Mouse (Mus musculus) mesoderm, embryonic 11.5 days (tissue): ENCODE results near the gene Acvrl1.

Experiments used
- DNase-seq: peaks from one replicate; pipeline ENCODE4 v3.0.0-alpha.2; 2012; ENCODE audit warnings: low read depth, low spot score

The Acvrl1 gene

GRCm38 (mm10) chr15:101142672-101143071 lies 14.3 kb downstream of the Acvrl1 start:
- no peak for DNase-seq

- no peak for DNase-seq
Observed at GRCm38 (mm10) chr15:101143494-101143893, 15.2 kb downstream of the Acvrl1 start.

GRCm38 (mm10) chr15:101144176-101144575 lies 15.9 kb downstream of the Acvrl1 start:
- DNase-seq = no peak

GRCm38 (mm10) chr15:101144779-101145178 lies 16.5 kb downstream of the Acvrl1 start:
- no peak for DNase-seq

GRCm38 (mm10) chr15:101145424-101146099 lies 17.2 kb downstream of the Acvrl1 start:
- DNase-seq = peak; percentile 95

- DNase-seq = no peak
Observed at GRCm38 (mm10) chr15:101146100-101146965, 18.0 kb downstream of the Acvrl1 start.

GRCm38 (mm10) chr15:101147115-101147909 lies 19.0 kb downstream of the Acvrl1 start:
- no peak for DNase-seq

- DNase-seq = no peak
Observed at GRCm38 (mm10) chr15:101147910-101148273, 19.6 kb downstream of the Acvrl1 start.

- DNase-seq = no peak
Observed at GRCm38 (mm10) chr15:101148604-101149003, 20.3 kb downstream of the Acvrl1 start.

GRCm38 (mm10) chr15:101151409-101152261 lies 23.3 kb downstream of the Acvrl1 start:
- no peak for DNase-seq

- DNase-seq = no peak
Observed at GRCm38 (mm10) chr15:101154700-101155616, 26.6 kb downstream of the Acvrl1 start.

GRCm38 (mm10) chr15:101160128-101160527 lies 31.8 kb downstream of the Acvrl1 start:
- DNase-seq = no peak

- peak; percentile 60 for DNase-seq
Observed at GRCm38 (mm10) chr15:101160591-101160990, 32.3 kb downstream of the Acvrl1 start.

GRCm38 (mm10) chr15:101161534-101161933 lies 33.2 kb downstream of the Acvrl1 start:
- no peak for DNase-seq

- no peak for DNase-seq
Observed at GRCm38 (mm10) chr15:101163056-101163458, 34.7 kb downstream of the Acvrl1 start.

GRCm38 (mm10) chr15:101163854-101164253 lies 35.5 kb downstream of the Acvrl1 start:
- DNase-seq = no peak

GRCm38 (mm10) chr15:101164291-101164690 lies 36.0 kb downstream of the Acvrl1 start:
- no peak for DNase-seq

- DNase-seq = no peak
Observed at GRCm38 (mm10) chr15:101165658-101166437, 37.5 kb downstream of the Acvrl1 start.

- DNase-seq = no peak
Observed at GRCm38 (mm10) chr15:101167553-101167952, 39.2 kb downstream of the Acvrl1 start.
